Mouse (Mus musculus) embryonic stem cell, embryonic (primary cell): ENCODE measurements around the gene Car6.

ENCODE experiments used
- CTCF ChIA-PET, 4 experiments: fragments of 300-600 bp in 2 of 4; fragments of 350-600 bp in 2 of 4; sonication (Branson Sonifier 250); formaldehyde crosslinking; loops; one replicate each; lab custom pipeline; 2022; ENCODE audit warnings: inconsistent platforms in 2 of 4; lab: Charles Lee
- POLR2A ChIA-PET, 4 experiments: fragments of 300-600 bp in 2 of 4; fragments of 350-600 bp in 2 of 4; sonication (Branson Sonifier 250); formaldehyde crosslinking; loops; one replicate each; lab custom pipeline; 2022; ENCODE audit warnings: antibody characterized with exemption in 4 of 4, inconsistent platforms in 1 of 4; lab: Charles Lee

Gene Car6

GRCm38 (mm10) chr4:150176535-150176934 lies 24.6 kb downstream of the Car6 start:
- POLR2A ChIA-PET, result interaction anchor here in 3 of 4 experiments (1.0 to 3.1 kb wide), 16 partner anchors 9 to 164 kb away, joined by 3 to 19 read pairs (median 5); no protein-coding TSS in a partner anchor
- CTCF ChIA-PET, result interaction anchor here in 3 of 4 experiments (0.6 to 2.0 kb wide), 22 partner anchors 9 to 615 kb away, joined by 3 to 11 read pairs (median 3); partner anchors contain the start of gene Rere (in 1 of the 3)

- ChIA-PET POLR2A (interaction anchor here (0.5 to 2.6 kb wide), 24 partner anchors 9 to 123 kb away, joined by 3 to 12 read pairs (median 4); partner anchors contain the start of gene Gpr157 (in 1 of the 4)), CTCF (interaction anchor here (0.5 to 2.7 kb wide), 47 partner anchors 9 to 495 kb away, joined by 3 to 30 read pairs (median 4); partner anchors contain the start of gene Gpr157 (in 1 of the 4))
Observed at GRCm38 (mm10) chr4:150174027-150174426, 27.1 kb downstream of the Car6 start.

GRCm38 (mm10) chr4:150173281-150173680 lies 27.9 kb downstream of the Car6 start:
- POLR2A ChIA-PET, result interaction anchor here (0.5 to 2.6 kb wide), 31 partner anchors 8 to 122 kb away, joined by 3 to 12 read pairs (median 4); partner anchors contain the start of gene Gpr157 (in 2 of the 4)
- CTCF ChIA-PET, result interaction anchor here (0.5 to 2.7 kb wide), 59 partner anchors 8 to 483 kb away, joined by 3 to 30 read pairs (median 4); partner anchors contain the start of gene Gpr157 (in 1 of the 4)

- ChIA-PET POLR2A (interaction anchor here in 3 of 4 experiments (0.6 to 1.7 kb wide), 4 partner anchors 9 to 40 kb away, joined by 5 to 8 read pairs (median 5); no protein-coding TSS in a partner anchor), CTCF (interaction anchor here in 3 of 4 experiments (0.6 to 2.1 kb wide), 6 partner anchors 9 to 465 kb away, joined by 3 to 12 read pairs (median 4); no protein-coding TSS in a partner anchor)
Observed at GRCm38 (mm10) chr4:150172107-150172506, 29.0 kb downstream of the Car6 start.

- ChIA-PET POLR2A (interaction anchor here in 3 of 4 experiments (0.6 to 1.9 kb wide), 7 partner anchors 10 to 727 kb away, joined by 3 to 4 read pairs (median 3); no protein-coding TSS in a partner anchor), CTCF (interaction anchor here in 2 of 4 experiments (0.7 kb wide), 2 partner anchors 9 to 979 kb away, joined by 3 to 4 read pairs; no protein-coding TSS in a partner anchor)
Observed at GRCm38 (mm10) chr4:150168406-150168805, 32.7 kb downstream of the Car6 start.

GRCm38 (mm10) chr4:150164875-150165274 lies 36.3 kb downstream of the Car6 start:
- ChIA-PET CTCF (interaction anchor here (0.5 to 4.8 kb wide), 33 partner anchors 9 to 511 kb away, joined by 3 to 42 read pairs (median 3); partner anchors contain the start of gene Gpr157 (in 1 of the 4)), POLR2A (interaction anchor here (0.7 to 3.0 kb wide), 28 partner anchors 8 to 116 kb away, joined by 3 to 19 read pairs (median 5); no protein-coding TSS in a partner anchor)

- CTCF ChIA-PET, result interaction anchor here (0.5 to 4.8 kb wide), 106 partner anchors 8 to 1532 kb away, joined by 3 to 51 read pairs (median 4); partner anchors contain the start of genes Gpr157 (in 3 of the 4), Eno1 (in 1 of the 4), Slc2a5 (in 1 of the 4) and Slc2a7 (in 1 of the 4)
- POLR2A ChIA-PET, result interaction anchor here in 3 of 4 experiments (0.6 to 3.0 kb wide), 29 partner anchors 9 to 425 kb away, joined by 3 to 14 read pairs (median 5); partner anchors contain the start of genes Slc2a7 (in 1 of the 3) and Tmem201 (in 1 of the 3)
Observed at GRCm38 (mm10) chr4:150162561-150163169, 38.5 kb downstream of the Car6 start.

- ChIA-PET CTCF (interaction anchor here in 2 of 4 experiments (0.5 to 2.2 kb wide), 5 partner anchors 14 to 495 kb away, joined by 3 to 8 read pairs (median 3); no protein-coding TSS in a partner anchor), POLR2A (interaction anchor here in 1 of 4 experiments (0.6 to 2.5 kb wide), 3 partner anchors 12 to 193 kb away, joined by 3 to 10 read pairs (median 3); partner anchors contain the start of gene Slc2a7)
Observed at GRCm38 (mm10) chr4:150159458-150159857, 41.7 kb downstream of the Car6 start.

- ChIA-PET CTCF (interaction anchor here in 3 of 4 experiments (0.6 to 2.2 kb wide), 10 partner anchors 9 to 45 kb away, joined by 3 to 9 read pairs (median 4); no protein-coding TSS in a partner anchor), POLR2A (interaction anchor here in 3 of 4 experiments (0.7 to 2.5 kb wide), 15 partner anchors 9 to 123 kb away, joined by 3 to 10 read pairs (median 4); partner anchors contain the start of genes Gpr157 (in 1 of the 3) and Slc2a7 (in 1 of the 3))
Observed at GRCm38 (mm10) chr4:150157348-150157882, 43.7 kb downstream of the Car6 start.

GRCm38 (mm10) chr4:150155731-150156130 lies 45.4 kb downstream of the Car6 start:
- POLR2A ChIA-PET, result interaction anchor here (0.5 to 4.2 kb wide), 36 partner anchors 9 to 357 kb away, joined by 3 to 18 read pairs (median 5); partner anchors contain the start of genes Gpr157 (in 2 of the 4), H6pd (in 2 of the 4) and Eno1 (in 1 of the 4)
- CTCF ChIA-PET, result interaction anchor here (0.6 to 4.3 kb wide), 20 partner anchors 9 to 1998 kb away, joined by 3 to 46 read pairs (median 4); partner anchors contain the start of gene Gpr157 (in 1 of the 4)

GRCm38 (mm10) chr4:150155301-150155700 lies 45.8 kb downstream of the Car6 start:
- POLR2A ChIA-PET, result interaction anchor here (0.5 to 4.2 kb wide), 40 partner anchors 8 to 1365 kb away, joined by 3 to 18 read pairs (median 4); partner anchors contain the start of genes Gpr157 (in 2 of the 4), H6pd (in 2 of the 4) and Eno1 (in 1 of the 4)
- CTCF ChIA-PET, result interaction anchor here (0.5 to 4.3 kb wide), 22 partner anchors 7 to 1998 kb away, joined by 3 to 46 read pairs (median 4); partner anchors contain the start of gene Gpr157 (in 1 of the 4)

GRCm38 (mm10) chr4:150152483-150152882 lies 48.6 kb downstream of the Car6 start:
- ChIA-PET POLR2A (interaction anchor here in 3 of 4 experiments (0.6 to 4.2 kb wide), 12 partner anchors 8 to 116 kb away, joined by 3 to 18 read pairs (median 4); no protein-coding TSS in a partner anchor), CTCF (interaction anchor here (0.6 to 4.9 kb wide), 12 partner anchors 8 to 385 kb away, joined by 3 to 46 read pairs (median 4); no protein-coding TSS in a partner anchor)

GRCm38 (mm10) chr4:150151045-150151444 lies 50.1 kb downstream of the Car6 start:
- POLR2A ChIA-PET, result interaction anchor here in 3 of 4 experiments (0.5 to 1.7 kb wide), 9 partner anchors 11 to 1235 kb away, joined by 3 to 6 read pairs (median 4); no protein-coding TSS in a partner anchor

GRCm38 (mm10) chr4:150146286-150146685 lies 54.8 kb downstream of the Car6 start:
- ChIA-PET CTCF (interaction anchor here (0.8 to 2.4 kb wide), 7 partner anchors 8 to 339 kb away, joined by 3 to 20 read pairs (median 5); no protein-coding TSS in a partner anchor), POLR2A (interaction anchor here in 2 of 4 experiments (0.7 to 3.3 kb wide), 9 partner anchors 8 to 59 kb away, joined by 3 to 21 read pairs (median 5); partner anchors contain the start of gene Gpr157 (in 2 of the 2))

More at GRCm38 (mm10) chr4:150151045-150151444, 50.1 kb downstream of the Car6 start:
- CTCF ChIA-PET, result interaction anchor here (0.5 to 4.9 kb wide), 20 partner anchors 10 to 149 kb away, joined by 3 to 42 read pairs (median 4); partner anchors contain the start of gene Gpr157 (in 1 of the 4)

- CTCF ChIA-PET, result interaction anchor here (0.5 to 2.4 kb wide), 37 partner anchors 9 to 1994 kb away, joined by 3 to 20 read pairs (median 4); partner anchors contain the start of gene Gpr157 (in 2 of the 4)
- POLR2A ChIA-PET, result interaction anchor here (0.6 to 2.4 kb wide), 52 partner anchors 8 to 1996 kb away, joined by 3 to 13 read pairs (median 4); partner anchors contain the start of genes Gpr157 (in 2 of the 4), Eno1 (in 1 of the 4), H6pd (in 1 of the 4) and Slc2a5 (in 1 of the 4)
Observed at GRCm38 (mm10) chr4:150144242-150144641, 56.9 kb downstream of the Car6 start.

GRCm38 (mm10) chr4:150140346-150140745 lies 60.8 kb downstream of the Car6 start:
- POLR2A ChIA-PET, result interaction anchor here in 3 of 4 experiments (0.6 to 3.3 kb wide), 11 partner anchors 8 to 88 kb away, joined by 3 to 14 read pairs (median 4); partner anchors contain the start of gene Slc2a7 (in 1 of the 3)

More at GRCm38 (mm10) chr4:150140346-150140745, 60.8 kb downstream of the Car6 start:
- CTCF ChIA-PET, result interaction anchor here (0.6 to 2.8 kb wide), 8 partner anchors 10 to 48 kb away, joined by 3 to 10 read pairs (median 5); no protein-coding TSS in a partner anchor
